Mouse (Mus musculus) stomach, embryonic 14.5 days (tissue): ENCODE measurements around the gene Aspg. TPM values are rescaled to one million over a fixed set of nuclear protein-coding genes. Genes with fewer than 3 reads are reported as not detected.

Source experiments
- ATAC-seq: fragments of 200-750 bp; cut with Nextera tagmentation; 2 replicates; pipeline ENCODE4 v1.8.0; 2017; ENCODE audit warnings: low read depth, moderate TSS enrichment; ENCODE audit not compliant: insufficient number of reproducible peaks, insufficient read depth, low FRiP score
- H3K27ac ChIP-seq: fragments of 300-500 bp; sonication (generic); 2 replicates; pipeline ENCODE4 v1.5.1; 2014; ENCODE audit warnings: mild to moderate bottlenecking, low read length, moderate library complexity, mixed read lengths
- H3K27me3 ChIP-seq: fragments of 300-500 bp; sonication (generic); 2 replicates; pipeline ENCODE4 v1.6.1; 2014; ENCODE audit warnings: low read length, control low read depth, mixed read lengths; ENCODE audit not compliant: control insufficient read depth, insufficient read depth
- H3K36me3 ChIP-seq: fragments of 300-500 bp; sonication (generic); 2 replicates; pipeline ENCODE4 v1.6.1; 2014; ENCODE audit warnings: mild to moderate bottlenecking, control low read depth, low read length, moderate library complexity, mixed read lengths; ENCODE audit not compliant: control insufficient read depth, insufficient read depth
- H3K4me1 ChIP-seq: fragments of 300-500 bp; sonication (generic); 2 replicates; pipeline ENCODE4 v1.6.1; 2014; ENCODE audit warnings: low read length, control low read depth, mixed read lengths; ENCODE audit not compliant: control insufficient read depth, insufficient read depth
- H3K4me2 ChIP-seq: fragments of 300-500 bp; sonication (generic); replicated peaks from 2 replicates; pipeline ENCODE4 v1.6.1; 2014; ENCODE audit warnings: low read depth, low read length, control low read depth
- H3K4me3 ChIP-seq: fragments of 300-500 bp; sonication (generic); 2 replicates; pipeline ENCODE4 v1.5.1; 2014; ENCODE audit warnings: low read depth, low read length, control low read depth
- H3K9ac ChIP-seq: fragments of 300-500 bp; sonication (generic); replicated peaks from 2 replicates; pipeline ENCODE4 v1.6.1; 2014; ENCODE audit warnings: low read depth, mild to moderate bottlenecking, control low read depth, low read length, moderate library complexity, mixed read lengths
- H3K9me3 ChIP-seq: fragments of 300-500 bp; sonication (generic); 2 replicates; pipeline ENCODE4 v1.6.1; 2016; ENCODE audit warnings: low read depth, low read length, control low read depth; ENCODE audit not compliant: control insufficient read depth
- WGBS: fragments of 180-500 bp; shearing (Covaris S2); extraction: QIAGEN DNeasy Blood & Tissue Kit; methylation state at CpG from one replicate; pipeline ENCODE4 v1.1.7; 2014; 5-methylcytosine and 5-hydroxymethylcytosine counted together
- polyA plus RNA-seq: library from polyadenylated mRNA; unstranded; fragments of >200 nt; fragmentation: Nextera tagmentation; extraction: Ambion mirVana; gene quantifications from 2 replicates; pipeline ENCODE4 v1.2.1, GENCODE M21; 2014

Gene Aspg
- polyA plus RNA-seq, 1 experiment from 2014 or later, result 1.7 TPM

DNA sequence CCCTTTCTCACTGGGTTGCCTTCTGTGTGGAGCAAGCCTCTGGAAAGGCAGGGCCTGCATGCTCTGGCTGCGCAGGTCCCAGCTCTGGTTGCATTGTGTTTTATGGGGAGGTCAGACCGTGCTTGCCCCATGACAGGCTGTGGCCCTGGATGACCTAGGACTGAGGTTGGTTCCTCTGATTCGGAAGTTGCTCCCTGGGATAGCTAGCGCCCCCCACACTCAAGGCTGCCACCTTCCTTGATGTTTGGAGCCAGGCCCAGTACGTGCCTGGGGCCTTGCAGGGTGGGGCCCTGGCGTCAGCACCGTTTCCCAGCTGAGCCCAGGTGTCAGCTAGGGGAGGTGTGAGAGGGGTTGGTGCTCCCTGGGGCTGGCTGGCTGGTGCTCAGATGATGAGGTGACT, 43.5 kb downstream of the Aspg start:
- H3K4me1 ChIP-seq, result peaks cover 20% of the 10 kb centered on the region
- H3K27ac ChIP-seq, result no peak overlapping the region
- WGBS, result 48% methylated on average over 7 of the region's 7 CpGs
- no peak overlapping the region for H3K4me2 ChIP-seq
- no peak overlapping the region for H3K9ac ChIP-seq
- H3K27me3 ChIP-seq, result peaks cover 1% of the 10 kb centered on the region; the same call in 1 of the 2 replicates
- H3K4me3 ChIP-seq, result no peak overlapping the region
- no peaks in the 10 kb centered on the region for H3K36me3 ChIP-seq
- H3K9me3 ChIP-seq, result no peaks in the 10 kb centered on the region
- ATAC-seq, result no peak

DNA sequence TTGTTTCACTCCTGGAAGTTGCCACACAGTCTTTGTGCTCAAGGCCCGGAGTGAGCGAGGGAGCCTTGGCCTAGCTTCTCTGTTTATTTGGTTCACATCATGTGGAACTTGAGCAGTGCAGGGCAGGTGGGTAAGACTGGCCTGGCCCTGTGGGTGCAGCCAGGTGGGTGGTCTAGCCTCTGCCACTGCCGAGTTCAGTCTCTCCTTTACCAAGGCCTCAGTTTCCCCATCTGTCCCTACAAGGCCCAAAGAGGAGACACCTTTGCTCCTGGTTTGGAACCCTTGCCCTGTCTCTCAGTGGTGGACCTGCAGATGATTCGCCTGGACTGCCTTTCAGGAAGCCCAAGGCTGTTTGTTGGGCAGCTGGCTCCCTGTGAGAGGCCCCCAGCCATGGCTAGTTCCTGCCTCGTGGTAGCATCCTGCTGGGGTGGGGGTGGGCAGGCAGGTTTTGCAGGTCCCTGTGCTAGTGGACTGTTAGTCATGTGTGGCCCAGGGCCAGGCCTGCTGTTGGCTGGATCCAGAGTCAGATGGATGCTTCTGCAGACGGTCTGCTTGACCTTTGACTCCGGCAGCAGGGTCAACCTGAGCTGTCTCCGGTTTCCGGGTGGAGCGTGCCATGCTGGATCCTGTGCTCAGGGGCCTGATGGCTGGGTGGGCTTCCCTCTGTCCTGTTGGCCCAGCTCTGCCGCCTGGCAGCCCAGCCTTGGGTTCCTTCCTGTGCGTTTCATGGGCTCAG, 44.9 kb downstream of the Aspg start:
- Histone ChIP-seq H3K27me3 (no peaks in the 10 kb centered on the region), H3K4me3 (no peak overlapping the region), H3K27ac (peak overlapping the region; percentile 27; the same call in 1 of the 2 replicates), H3K9ac (no peak overlapping the region), H3K4me2 (no peak overlapping the region), H3K36me3 (no peaks in the 10 kb centered on the region), H3K4me1 (peaks cover 20% of the 10 kb centered on the region), H3K9me3 (no peaks in the 10 kb centered on the region)
- no peak for ATAC-seq
- WGBS, result 32% methylated on average over 12 of the region's 12 CpGs

DNA sequence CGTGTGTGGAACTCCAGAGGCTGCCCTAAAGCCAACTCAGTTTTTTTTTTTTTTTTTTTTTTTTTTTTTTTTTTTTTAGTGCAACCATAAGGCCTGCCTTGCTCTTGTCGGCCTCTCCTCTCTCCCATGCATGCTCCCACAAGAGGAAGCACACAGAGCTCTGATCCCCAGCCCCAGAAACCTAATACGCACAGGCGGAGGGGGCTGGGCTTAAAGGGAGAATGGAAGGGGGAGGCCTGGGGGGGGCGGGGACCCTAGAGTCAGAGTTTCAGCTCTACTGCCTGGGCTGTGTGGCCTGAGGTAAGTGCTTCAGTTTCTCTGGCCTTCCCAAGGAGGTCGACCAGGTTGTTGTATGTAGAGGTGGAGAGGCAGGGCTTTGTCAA, 45.5 kb downstream of the Aspg start:
- ATAC-seq, result no peak
- Histone ChIP-seq H3K36me3 (no peaks in the 10 kb centered on the region), H3K4me3 (no peak overlapping the region), H3K4me2 (no peak overlapping the region), H3K27me3 (no peaks in the 10 kb centered on the region), H3K9me3 (no peaks in the 10 kb centered on the region), H3K9ac (no peak overlapping the region), H3K4me1 (peaks cover 15% of the 10 kb centered on the region), H3K27ac (peak overlapping the region; percentile 27; the same call in 1 of the 2 replicates)
- WGBS, result 41% methylated on average over 6 of the region's 6 CpGs

DNA sequence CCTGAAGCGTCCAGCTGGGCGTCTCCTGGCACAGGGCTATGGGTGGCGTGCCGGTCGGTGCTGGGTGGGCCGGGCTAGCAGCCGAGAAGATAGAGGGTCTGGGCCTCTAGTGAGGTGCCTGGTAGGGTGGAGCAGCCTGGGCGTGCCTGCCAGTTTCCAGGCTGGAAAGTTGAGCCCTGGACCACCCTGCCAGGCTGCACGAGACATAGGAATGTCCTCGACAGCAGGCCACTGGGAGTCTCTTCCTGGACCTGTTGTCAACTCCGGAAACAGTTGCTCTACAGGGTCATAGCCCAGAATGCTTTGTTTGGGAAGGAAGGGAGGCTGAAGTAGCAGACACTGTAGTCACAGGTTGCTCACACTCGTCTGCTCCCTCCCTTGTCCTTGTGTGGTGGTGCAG, 47.1 kb downstream of the Aspg start:
- no peaks in the 10 kb centered on the region for H3K36me3 ChIP-seq
- no peak overlapping the region for H3K4me3 ChIP-seq
- WGBS, result 63% methylated on average over 12 of the region's 12 CpGs
- H3K9me3 ChIP-seq, result no peaks in the 10 kb centered on the region
- H3K4me2 ChIP-seq, result no peak overlapping the region
- peak overlapping the region; percentile 52; the same call in 1 of the 2 replicates for H3K27ac ChIP-seq
- no peak for ATAC-seq
- H3K4me1 ChIP-seq, result peaks cover 9% of the 10 kb centered on the region
- H3K9ac ChIP-seq, result no peak overlapping the region
- no peaks in the 10 kb centered on the region for H3K27me3 ChIP-seq

DNA sequence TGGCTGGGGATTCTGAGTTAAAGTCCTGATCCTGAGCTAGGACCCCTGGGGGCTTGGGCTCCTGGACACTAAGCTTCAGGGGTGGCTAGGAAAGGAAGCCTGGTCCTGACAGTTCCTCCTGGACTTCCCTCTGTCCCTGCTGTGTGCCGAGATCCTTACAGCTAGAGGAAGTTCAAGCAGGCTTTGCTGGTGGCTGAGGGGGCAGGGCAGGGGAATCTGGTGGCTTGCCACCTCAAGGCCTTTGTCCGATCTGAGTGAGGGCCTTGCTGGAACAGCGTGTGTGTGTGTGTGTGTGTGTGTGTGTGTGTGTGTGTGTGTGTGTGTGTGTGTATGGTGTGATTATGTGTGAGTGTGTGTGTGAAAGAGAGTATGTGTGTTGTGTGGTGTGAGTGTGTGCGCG, 48.0 kb downstream of the Aspg start:
- Histone ChIP-seq H3K9me3 (no peaks in the 10 kb centered on the region), H3K4me2 (no peak overlapping the region), H3K4me1 (peaks cover 9% of the 10 kb centered on the region), H3K36me3 (no peaks in the 10 kb centered on the region), H3K9ac (no peak overlapping the region), H3K4me3 (no peak overlapping the region), H3K27ac (no peak overlapping the region), H3K27me3 (no peaks in the 10 kb centered on the region)
- ATAC-seq, result no peak
- 58% methylated on average over 5 of the region's 5 CpGs for WGBS

DNA sequence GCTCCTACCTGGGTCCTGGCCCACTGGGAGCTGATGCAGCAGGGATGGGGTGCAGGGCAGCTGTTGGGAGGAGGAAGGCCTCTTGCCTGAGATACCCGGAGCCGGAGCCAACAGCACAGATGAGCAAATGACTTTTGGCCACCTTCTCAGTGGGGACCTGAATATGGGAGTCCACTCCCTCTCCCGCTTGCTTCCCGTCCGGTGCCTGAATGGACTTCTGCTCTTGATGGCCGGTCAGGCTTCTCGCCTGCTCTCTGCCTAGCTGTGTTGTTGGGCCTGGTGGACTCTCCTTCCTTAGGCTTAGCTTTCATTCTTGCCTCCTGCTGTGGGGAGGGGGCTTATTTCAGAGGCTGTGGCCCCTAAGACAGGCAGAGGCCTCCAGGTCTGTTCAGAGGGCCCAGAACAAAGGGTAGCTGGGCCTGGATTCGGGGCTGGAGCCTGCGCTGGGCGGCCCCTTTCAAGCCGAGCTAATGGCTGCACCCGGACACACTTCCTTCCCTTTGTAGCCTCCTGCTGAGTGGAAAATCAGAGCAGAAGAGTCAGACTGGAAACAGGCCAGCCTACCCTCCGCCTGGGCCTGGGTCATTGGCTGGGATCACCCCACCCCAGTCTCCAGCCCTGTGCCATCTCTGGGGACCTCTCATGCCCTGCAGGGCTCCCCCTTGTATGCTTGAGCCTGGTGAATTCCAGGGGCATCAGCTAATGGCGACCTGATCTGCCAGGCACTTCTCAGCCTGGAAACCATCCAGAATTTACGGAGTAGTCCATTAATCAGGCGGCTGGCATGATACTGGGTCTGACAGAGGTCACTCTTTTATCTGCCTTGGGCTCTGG, 49.0 kb downstream of the Aspg start:
- Histone ChIP-seq H3K4me2 (no peak overlapping the region), H3K36me3 (no peaks in the 10 kb centered on the region), H3K9me3 (no peaks in the 10 kb centered on the region), H3K27ac (peak overlapping the region; percentile 78; the same call in 1 of the 2 replicates), H3K4me3 (no peak overlapping the region), H3K27me3 (no peaks in the 10 kb centered on the region), H3K9ac (no peak overlapping the region), H3K4me1 (peaks cover 6% of the 10 kb centered on the region)
- WGBS, result 64% methylated on average over 16 of the region's 16 CpGs
- ATAC-seq, result no peak

DNA sequence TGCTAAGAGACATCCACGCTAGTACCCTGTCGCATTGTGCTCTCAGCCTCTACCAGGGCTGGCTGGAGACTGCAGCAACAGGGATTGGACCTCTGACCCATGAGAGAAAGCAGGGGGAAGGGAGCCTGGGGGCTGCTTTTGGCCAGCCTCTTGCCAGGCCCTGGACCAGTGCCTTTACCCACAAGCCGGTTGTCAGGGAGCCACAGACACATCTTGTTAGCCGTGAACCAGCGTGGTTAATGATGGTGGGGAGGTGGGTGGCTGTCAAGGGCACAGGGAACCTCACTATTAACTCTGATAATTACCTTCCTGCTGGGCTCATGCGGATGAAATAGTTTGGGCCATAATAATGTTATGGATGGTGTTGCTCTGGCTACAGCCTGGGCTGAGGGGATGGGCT, 50.3 kb downstream of the Aspg start:
- Histone ChIP-seq H3K27me3 (no peaks in the 10 kb centered on the region), H3K4me3 (no peak overlapping the region), H3K27ac (no peak overlapping the region), H3K9ac (no peak overlapping the region), H3K4me2 (no peak overlapping the region), H3K36me3 (no peaks in the 10 kb centered on the region), H3K4me1 (peaks cover under 1% of the 10 kb centered on the region; the same call in 1 of the 2 replicates), H3K9me3 (no peaks in the 10 kb centered on the region)
- 75% methylated on average over 6 of the region's 6 CpGs for WGBS
- no peak for ATAC-seq

DNA sequence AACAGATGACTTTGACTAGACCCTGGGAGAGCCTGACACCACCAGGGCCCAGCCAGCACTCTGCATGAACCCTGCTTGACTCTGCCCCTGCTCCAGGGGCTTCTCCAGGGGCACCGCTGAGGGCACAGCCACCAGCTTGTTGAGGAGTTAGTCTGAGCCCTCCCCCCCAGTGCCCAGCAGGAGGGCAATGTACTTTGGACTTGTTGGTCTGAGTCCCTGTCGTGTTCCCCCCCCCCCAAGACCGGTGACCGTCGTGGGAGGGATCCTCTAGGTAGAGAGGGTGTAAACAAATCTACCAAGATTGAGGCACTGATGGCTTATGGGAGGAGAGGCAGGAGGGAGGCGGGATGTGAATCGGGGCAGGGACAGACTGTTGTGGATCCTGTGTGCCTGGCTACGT, 51.8 kb downstream of the Aspg start:
- Histone ChIP-seq H3K36me3 (0 out of 2 replicates have a peak, but pooled peaks cover under 1% of the 10 kb centered on the region), H3K27me3 (no peaks in the 10 kb centered on the region), H3K4me3 (no peak overlapping the region), H3K9me3 (no peaks in the 10 kb centered on the region), H3K4me2 (no peak overlapping the region), H3K4me1 (no peaks in the 10 kb centered on the region), H3K27ac (no peak overlapping the region), H3K9ac (no peak overlapping the region)
- WGBS, result 43% methylated on average over 8 of the region's 8 CpGs
- ATAC-seq, result no peak; the same call in 1 of the 2 replicates
